Mouse (Mus musculus): ENCODE results near the gene Cnbd2. TPM values are rescaled to one million over a fixed set of nuclear protein-coding genes. Genes with fewer than 3 reads are reported as not detected.

The Cnbd2 gene
- polyA plus RNA-seq, 1 experiment = 1.7 TPM

DNA sequence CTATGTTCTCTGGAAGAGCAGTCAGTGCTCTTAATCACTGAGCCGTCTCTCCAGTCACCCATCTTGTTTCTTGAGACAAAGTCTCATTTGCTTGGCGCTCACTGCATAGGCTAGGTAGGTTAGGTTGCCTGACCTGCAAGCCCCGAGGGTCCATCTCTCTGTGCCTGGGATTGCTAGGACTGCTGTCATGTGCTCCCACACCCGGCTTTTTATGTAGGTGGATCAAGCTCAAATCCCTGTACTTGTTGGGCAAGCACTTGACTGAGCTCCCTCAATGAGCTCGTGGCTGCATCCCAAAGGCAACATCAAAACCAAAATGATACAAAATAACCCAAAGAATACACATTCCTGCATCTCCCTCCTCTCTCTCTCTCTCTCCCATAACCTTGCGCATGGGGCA is 9.4 kb downstream of the Cnbd2 start:
- no peak overlapping the region for H3K4me3 ChIP-seq (ENCODE audit: insufficient read depth, poor library complexity, severe bottlenecking)
- H3K27me3 ChIP-seq (ENCODE audit: control insufficient read depth, insufficient read depth, insufficient read length) = no peaks in the 10 kb centered on the region
- H3K36me3 ChIP-seq (ENCODE audit: control insufficient read depth, insufficient read depth) = no peaks in the 10 kb centered on the region
- no peak overlapping the region for H3ac ChIP-seq (ENCODE audit: control insufficient read depth, insufficient read length, low read depth)
- no peaks in the 10 kb centered on the region for H3K79me3 ChIP-seq (ENCODE audit: low read depth)
- no peaks in the 10 kb centered on the region for H3K79me2 ChIP-seq (ENCODE audit: control insufficient read depth, insufficient read depth)
- no peak for TF ChIP-seq MAX (IDR thresholded peaks at IDR 0.05)
- no peak for TF ChIP-seq USF1 (IDR thresholded peaks at IDR 0.05; ENCODE audit: low read depth)
- TF ChIP-seq MYOD1 (IDR thresholded peaks at IDR 0.05; ENCODE audit: control insufficient read depth, insufficient read length, low read depth) = no peak
- no peak for TF ChIP-seq CEBPB (IDR thresholded peaks at IDR 0.05; ENCODE audit: low read depth)
- no peak for TF ChIP-seq FOSL1 (IDR thresholded peaks at IDR 0.05; ENCODE audit: insufficient read depth, low read length, poor library complexity, severe bottlenecking)
- no peak for TF ChIP-seq MYOG (IDR thresholded peaks at IDR 0.05; ENCODE audit: control insufficient read depth, extremely low read depth, insufficient read length)
- TF ChIP-seq CTCF (IDR thresholded peaks at IDR 0.05; ENCODE audit: control insufficient read depth, insufficient read depth, insufficient read length) = no peak

DNA sequence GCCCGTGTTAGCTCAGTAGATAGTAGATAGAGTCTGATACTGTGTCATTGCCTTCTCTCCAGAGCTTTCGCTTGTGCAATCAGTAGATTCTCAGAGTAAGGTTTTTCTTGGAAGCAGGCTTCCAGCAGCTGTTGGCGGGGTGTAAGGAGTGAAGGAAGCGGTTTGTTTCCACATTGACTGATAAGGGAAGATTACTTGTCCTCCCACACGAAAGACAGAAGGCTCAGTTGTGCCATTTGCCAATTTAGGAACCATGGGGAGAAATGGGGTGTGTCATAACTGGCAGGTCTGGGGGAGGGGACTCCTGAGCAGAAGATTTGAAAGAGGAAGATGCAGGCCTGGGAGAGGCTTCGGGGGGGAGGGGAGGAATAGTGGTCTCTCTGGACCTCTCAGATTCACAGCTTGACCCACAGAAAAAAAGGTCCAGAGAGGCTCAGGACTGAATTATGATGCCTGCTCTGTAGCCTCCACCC is 12.1 kb downstream of the Cnbd2 start:
- Histone ChIP-seq H3K36me3 (ENCODE audit: control insufficient read depth, insufficient read depth) (no peaks in the 10 kb centered on the region), H3ac (ENCODE audit: control insufficient read depth, insufficient read length, low read depth) (no peak overlapping the region), H3K79me3 (ENCODE audit: low read depth) (no peaks in the 10 kb centered on the region), H3K79me2 (ENCODE audit: control insufficient read depth, insufficient read depth) (no peaks in the 10 kb centered on the region), H3K4me3 (ENCODE audit: insufficient read depth, poor library complexity, severe bottlenecking) (no peak overlapping the region), H3K27me3 (ENCODE audit: control insufficient read depth, insufficient read depth, insufficient read length) (no peaks in the 10 kb centered on the region)
- TF ChIP-seq MYOD1 (IDR thresholded peaks at IDR 0.05; ENCODE audit: control insufficient read depth, insufficient read length, low read depth) = peak; percentile 54
- TF ChIP-seq CEBPB (IDR thresholded peaks at IDR 0.05; ENCODE audit: low read depth) = peak; percentile 42
- no peak for TF ChIP-seq MAX (IDR thresholded peaks at IDR 0.05)
- TF ChIP-seq MYOG (IDR thresholded peaks at IDR 0.05; ENCODE audit: control insufficient read depth, extremely low read depth, insufficient read length) = no peak
- no peak for TF ChIP-seq FOSL1 (IDR thresholded peaks at IDR 0.05; ENCODE audit: insufficient read depth, low read length, poor library complexity, severe bottlenecking)
- TF ChIP-seq CTCF (IDR thresholded peaks at IDR 0.05; ENCODE audit: control insufficient read depth, insufficient read depth, insufficient read length) = no peak

DNA sequence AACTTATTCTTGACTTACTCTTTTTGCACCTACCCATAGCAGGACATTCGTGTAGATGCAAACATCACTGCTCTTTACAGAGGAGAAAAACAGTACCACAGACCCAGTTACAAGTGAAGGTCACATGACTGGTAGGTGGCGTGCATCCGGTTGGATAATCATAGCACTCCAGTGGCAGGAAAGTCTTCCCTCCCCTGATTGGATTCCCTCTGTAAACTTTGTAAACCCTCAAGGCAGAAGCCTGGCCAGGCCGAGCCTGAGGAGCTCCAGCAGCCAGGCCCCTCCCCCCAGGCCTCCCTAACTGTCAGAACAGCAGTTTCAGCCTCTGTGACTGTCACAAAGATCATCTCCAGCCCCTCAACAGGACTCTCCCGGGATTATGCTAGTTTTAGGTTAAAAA is 12.6 kb downstream of the Cnbd2 start:
- Histone ChIP-seq H3K4me3 (ENCODE audit: insufficient read depth, poor library complexity, severe bottlenecking) (no peak overlapping the region), H3K79me2 (ENCODE audit: control insufficient read depth, insufficient read depth) (no peaks in the 10 kb centered on the region), H3ac (ENCODE audit: control insufficient read depth, insufficient read length, low read depth) (no peak overlapping the region), H3K36me3 (ENCODE audit: control insufficient read depth, insufficient read depth) (no peaks in the 10 kb centered on the region), H3K27me3 (ENCODE audit: control insufficient read depth, insufficient read depth, insufficient read length) (no peaks in the 10 kb centered on the region), H3K79me3 (ENCODE audit: low read depth) (no peaks in the 10 kb centered on the region)
- TF ChIP-seq MYOD1 (IDR thresholded peaks at IDR 0.05; ENCODE audit: control insufficient read depth, insufficient read length, low read depth) (no peak), USF1 (IDR thresholded peaks at IDR 0.05; ENCODE audit: low read depth) (peak; percentile 89)

DNA sequence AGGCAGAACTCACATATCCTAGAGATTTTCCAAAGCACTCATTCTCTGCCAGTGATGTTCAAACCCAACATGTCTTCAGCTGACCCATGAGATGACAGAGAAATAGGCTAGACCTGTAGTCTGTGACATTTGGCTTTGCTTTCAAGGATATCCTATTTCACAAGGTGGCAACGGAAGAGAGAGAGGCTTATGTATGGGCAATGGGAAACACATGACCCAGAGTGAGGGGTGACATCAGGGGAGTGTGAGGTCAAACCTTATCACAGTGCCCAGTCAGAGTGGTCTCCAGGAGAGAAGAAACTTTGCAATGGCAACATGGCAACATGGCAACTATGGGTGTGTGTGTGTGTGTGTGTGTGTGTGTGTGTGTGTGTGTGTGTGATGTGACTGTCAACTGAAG is 18.6 kb downstream of the Cnbd2 start:
- H3ac ChIP-seq (ENCODE audit: control insufficient read depth, insufficient read length, low read depth) = no peak overlapping the region
- TF ChIP-seq USF1 (IDR thresholded peaks at IDR 0.05; ENCODE audit: low read depth) = no peak
- H3K79me3 ChIP-seq (ENCODE audit: low read depth) = no peaks in the 10 kb centered on the region
- H3K79me2 ChIP-seq (ENCODE audit: control insufficient read depth, insufficient read depth) = no peaks in the 10 kb centered on the region
- no peaks in the 10 kb centered on the region for H3K36me3 ChIP-seq (ENCODE audit: control insufficient read depth, insufficient read depth)
- no peaks in the 10 kb centered on the region for H3K27me3 ChIP-seq (ENCODE audit: control insufficient read depth, insufficient read depth, insufficient read length)
- H3K4me3 ChIP-seq (ENCODE audit: insufficient read depth, poor library complexity, severe bottlenecking) = no peak overlapping the region

DNA sequence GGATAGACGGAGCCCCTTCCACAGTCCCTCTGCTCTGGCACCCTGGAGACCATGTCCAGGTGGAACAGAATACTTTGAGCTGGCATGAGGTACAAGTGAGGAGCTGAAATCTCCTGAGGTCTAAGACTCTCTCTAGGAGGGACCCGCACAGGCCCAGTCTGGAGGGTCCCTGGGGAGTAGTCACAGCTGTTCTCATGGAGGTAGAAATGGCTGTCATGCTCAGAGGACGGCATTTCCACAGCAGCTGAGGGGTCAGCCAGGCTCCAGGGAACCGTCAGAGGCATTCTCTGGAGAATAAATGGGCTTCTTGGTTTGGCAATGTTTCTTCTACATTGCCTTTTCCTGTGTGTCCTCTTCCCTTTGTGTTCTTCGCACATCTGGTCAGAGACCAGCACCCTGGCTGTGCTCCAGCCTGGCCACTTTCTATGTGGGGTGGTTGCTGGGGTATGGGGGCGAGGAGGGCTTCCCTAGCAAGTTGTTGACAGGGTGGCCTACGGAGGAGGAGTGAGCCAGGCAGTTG is 19.4 kb downstream of the Cnbd2 start:
- H3K36me3 ChIP-seq (ENCODE audit: control insufficient read depth, insufficient read depth) = no peaks in the 10 kb centered on the region
- TF ChIP-seq FOSL1 (IDR thresholded peaks at IDR 0.05; ENCODE audit: insufficient read depth, low read length, poor library complexity, severe bottlenecking) (no peak), MYOD1 (IDR thresholded peaks at IDR 0.05; ENCODE audit: control insufficient read depth, insufficient read length, low read depth) (no peak)

DNA sequence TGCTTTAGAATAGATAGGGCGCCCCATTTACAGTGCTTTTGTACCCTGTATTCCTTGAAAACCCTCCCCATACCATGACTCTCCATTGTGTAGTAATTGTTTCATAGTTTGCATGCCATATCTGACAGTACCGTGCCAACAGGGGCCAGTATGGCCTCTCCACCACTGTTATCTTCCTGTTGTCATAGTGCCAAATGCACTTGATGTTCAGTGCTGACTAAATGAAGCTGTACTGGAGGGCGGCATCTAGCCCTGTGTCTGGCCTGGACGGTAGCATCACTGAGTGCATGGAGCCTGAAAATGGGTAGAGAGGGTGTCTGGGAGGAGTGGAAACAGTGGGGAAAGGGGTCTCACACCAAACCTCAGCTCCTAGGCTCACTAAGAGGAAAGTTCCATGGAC is 28.0 kb downstream of the Cnbd2 start:
- Histone ChIP-seq H3K36me3 (ENCODE audit: control insufficient read depth, insufficient read depth) (no peaks in the 10 kb centered on the region), H3ac (ENCODE audit: control insufficient read depth, insufficient read length, low read depth) (no peak overlapping the region), H3K79me2 (ENCODE audit: control insufficient read depth, insufficient read depth) (no peaks in the 10 kb centered on the region), H3K79me3 (ENCODE audit: low read depth) (no peaks in the 10 kb centered on the region), H3K27me3 (ENCODE audit: control insufficient read depth, insufficient read depth, insufficient read length) (no peaks in the 10 kb centered on the region), H3K4me3 (ENCODE audit: insufficient read depth, poor library complexity, severe bottlenecking) (no peak overlapping the region)
- no peak for TF ChIP-seq CEBPB (IDR thresholded peaks at IDR 0.05; ENCODE audit: low read depth)
- no peak for TF ChIP-seq MYOG (IDR thresholded peaks at IDR 0.05; ENCODE audit: control insufficient read depth, extremely low read depth, insufficient read length)
- TF ChIP-seq MAX (IDR thresholded peaks at IDR 0.05) = no peak

More for the DNA sequence above, 19.4 kb downstream of the Cnbd2 start:
- no peak overlapping the region for H3K4me3 ChIP-seq (ENCODE audit: insufficient read depth, poor library complexity, severe bottlenecking)
- H3K27me3 ChIP-seq (ENCODE audit: control insufficient read depth, insufficient read depth, insufficient read length) = no peaks in the 10 kb centered on the region
- no peak overlapping the region for H3ac ChIP-seq (ENCODE audit: control insufficient read depth, insufficient read length, low read depth)
- no peaks in the 10 kb centered on the region for H3K79me3 ChIP-seq (ENCODE audit: low read depth)
- H3K79me2 ChIP-seq (ENCODE audit: control insufficient read depth, insufficient read depth) = no peaks in the 10 kb centered on the region
